Mouse (Mus musculus): ENCODE results near the gene Olfr319. TPM values are rescaled to one million over a fixed set of nuclear protein-coding genes. Genes with fewer than 3 reads are reported as not detected.
"Not testable (repeated sequence)": the region's sequence is repeated elsewhere in the genome, so short reads cannot be mapped to it uniquely, and the experiment has no call there.

Olfr319 gene
- polyA plus RNA-seq, 1 experiment from 2014 or later = not detected

- H3K4me2 ChIP-seq (ENCODE audit: low read depth, low read length); ATAC-seq (ENCODE audit: insufficient read depth, low FRiP score); H3K36me3 ChIP-seq (ENCODE audit: control insufficient read depth, insufficient read depth, low read length); H3K4me3 ChIP-seq (replicated peaks; ENCODE audit: low read length); H3K27me3 ChIP-seq (ENCODE audit: control insufficient read depth, insufficient read depth, low read length); H3K9me3 ChIP-seq (replicated peaks; ENCODE audit: control insufficient read depth, low read length); H3K4me1 ChIP-seq (ENCODE audit: control insufficient read depth, insufficient read depth, low read length); H3K9ac ChIP-seq (ENCODE audit: low read length); H3K27ac ChIP-seq (ENCODE audit: low read length): not testable (repeated sequence)
- WGBS = 66% methylated on average over 6 of the region's 6 CpGs
These were observed 29.1 kb downstream of the Olfr319 start for GRCm38 (mm10) chr11:58727896-58728650.

- WGBS = 49% methylated on average over 3 of the region's 3 CpGs
- H3K9ac ChIP-seq (ENCODE audit: low read length) = no peak overlapping the region
- no peaks in the 10 kb centered on the region for H3K9me3 ChIP-seq (replicated peaks; ENCODE audit: control insufficient read depth, low read length)
These were observed 34.4 kb downstream of the Olfr319 start for GRCm38 (mm10) chr11:58733372-58733771.

GRCm38 (mm10) chr11:58738792-58739262 is 39.9 kb downstream of the Olfr319 start, which contains the start of gene Olfr317:
TSS of gene Olfr317 (minus strand) at chr11:58739212.
- no peak for ATAC-seq (ENCODE audit: insufficient read depth, low FRiP score)

More at GRCm38 (mm10) chr11:58733372-58733771, 34.4 kb downstream of the Olfr319 start:
- Histone ChIP-seq H3K27ac (ENCODE audit: low read length) (no peak overlapping the region), H3K4me1 (ENCODE audit: control insufficient read depth, insufficient read depth, low read length) (no peaks in the 10 kb centered on the region), H3K36me3 (ENCODE audit: control insufficient read depth, insufficient read depth, low read length) (no peaks in the 10 kb centered on the region), H3K27me3 (ENCODE audit: control insufficient read depth, insufficient read depth, low read length) (no peaks in the 10 kb centered on the region), H3K4me2 (ENCODE audit: low read depth, low read length) (no peak overlapping the region), H3K4me3 (replicated peaks; ENCODE audit: low read length) (no peak overlapping the region)
- no peak for ATAC-seq (ENCODE audit: insufficient read depth, low FRiP score)

GRCm38 (mm10) chr11:58751096-58751495 is 52.1 kb downstream of the Olfr319 start:
- not testable (repeated sequence) for H3K27ac ChIP-seq (ENCODE audit: low read length); H3K9me3 ChIP-seq (replicated peaks; ENCODE audit: control insufficient read depth, low read length); H3K4me2 ChIP-seq (ENCODE audit: low read depth, low read length); H3K4me3 ChIP-seq (replicated peaks; ENCODE audit: low read length); H3K27me3 ChIP-seq (ENCODE audit: control insufficient read depth, insufficient read depth, low read length); ATAC-seq (ENCODE audit: insufficient read depth, low FRiP score); H3K4me1 ChIP-seq (ENCODE audit: control insufficient read depth, insufficient read depth, low read length); H3K9ac ChIP-seq (ENCODE audit: low read length); H3K36me3 ChIP-seq (ENCODE audit: control insufficient read depth, insufficient read depth, low read length)
- 74% methylated on average over 18 of the region's 18 CpGs for WGBS

More at GRCm38 (mm10) chr11:58738792-58739262, 39.9 kb downstream of the Olfr319 start, which contains the start of gene Olfr317:
- WGBS = 58% methylated on average over 4 of the region's 4 CpGs
- Histone ChIP-seq H3K4me3 (replicated peaks; ENCODE audit: low read length) (no peak within 1 kb of the TSS), H3K36me3 (ENCODE audit: control insufficient read depth, insufficient read depth, low read length) (no peaks in the 10 kb centered on the region), H3K4me2 (ENCODE audit: low read depth, low read length) (no peak within 1 kb of the TSS), H3K27me3 (ENCODE audit: control insufficient read depth, insufficient read depth, low read length) (no peaks in the 10 kb centered on the region), H3K9me3 (replicated peaks; ENCODE audit: control insufficient read depth, low read length) (no peaks in the 10 kb centered on the region; the same call in 1 of the 2 replicates), H3K27ac (ENCODE audit: low read length) (no peak within 1 kb of the TSS), H3K9ac (ENCODE audit: low read length) (no peak within 1 kb of the TSS), H3K4me1 (ENCODE audit: control insufficient read depth, insufficient read depth, low read length) (no peaks in the 10 kb centered on the region)

GRCm38 (mm10) chr11:58752434-58752833 is 53.5 kb downstream of the Olfr319 start, which contains the start of gene Olfr316:
TSS of gene Olfr316 (plus strand) at chr11:58752734.
- no peaks in the 10 kb centered on the region for H3K9me3 ChIP-seq (replicated peaks; ENCODE audit: control insufficient read depth, low read length)
- H3K4me3 ChIP-seq (replicated peaks; ENCODE audit: low read length) = no peak within 1 kb of the TSS
- no peaks in the 10 kb centered on the region for H3K36me3 ChIP-seq (ENCODE audit: control insufficient read depth, insufficient read depth, low read length)
- H3K9ac ChIP-seq (ENCODE audit: low read length) = no peak within 1 kb of the TSS
- H3K4me2 ChIP-seq (ENCODE audit: low read depth, low read length) = no peak within 1 kb of the TSS
- WGBS = 71% methylated on average over 2 of the region's 2 CpGs
- no peaks in the 10 kb centered on the region for H3K27me3 ChIP-seq (ENCODE audit: control insufficient read depth, insufficient read depth, low read length)
- H3K4me1 ChIP-seq (ENCODE audit: control insufficient read depth, insufficient read depth, low read length) = no peaks in the 10 kb centered on the region
- no peak for ATAC-seq (ENCODE audit: insufficient read depth, low FRiP score)
- H3K27ac ChIP-seq (ENCODE audit: low read length) = no peak within 1 kb of the TSS

Other genes with a start within 250 kb of the Olfr319 start
- not detected in 2 replicates for gene Lypd9, start 246.2 kb upstream of the Olfr319 start, polyA plus RNA-seq (2015; fragmentation: Nextera tagmentation; extraction: Ambion mirVana)
- gene Olfr30, start 236.9 kb upstream of the Olfr319 start, polyA plus RNA-seq (2015; fragmentation: Nextera tagmentation; extraction: Ambion mirVana) = not detected in 2 replicates
- not detected in 2 replicates for gene Olfr332, start 206.6 kb upstream of the Olfr319 start, polyA plus RNA-seq (2015; fragmentation: Nextera tagmentation; extraction: Ambion mirVana)
- not detected in 2 replicates for gene Olfr331, start 196.6 kb upstream of the Olfr319 start, polyA plus RNA-seq (2015; fragmentation: Nextera tagmentation; extraction: Ambion mirVana)
- gene Olfr330, start 164.3 kb upstream of the Olfr319 start, polyA plus RNA-seq (2015; fragmentation: Nextera tagmentation; extraction: Ambion mirVana) = not detected in 2 replicates
- not detected in 2 replicates for gene Olfr329-ps, start 152.7 kb upstream of the Olfr319 start, polyA plus RNA-seq (2015; fragmentation: Nextera tagmentation; extraction: Ambion mirVana)
- gene Olfr328, start 143.5 kb upstream of the Olfr319 start, polyA plus RNA-seq (2015; fragmentation: Nextera tagmentation; extraction: Ambion mirVana) = not detected in 2 replicates
- gene Olfr224, start 128.6 kb upstream of the Olfr319 start, polyA plus RNA-seq (2015; fragmentation: Nextera tagmentation; extraction: Ambion mirVana) = not detected in 2 replicates
- gene Olfr325, start 121.4 kb upstream of the Olfr319 start, polyA plus RNA-seq (2015; fragmentation: Nextera tagmentation; extraction: Ambion mirVana) = not detected in 2 replicates
- gene Olfr324, start 104.0 kb upstream of the Olfr319 start, polyA plus RNA-seq (2015; fragmentation: Nextera tagmentation; extraction: Ambion mirVana) = not detected in 2 replicates
- 4.2 and 15.4 TPM in 2 replicates for gene 2210407C18Rik, start 83.1 kb upstream of the Olfr319 start, polyA plus RNA-seq (2015; fragmentation: Nextera tagmentation; extraction: Ambion mirVana)
- 0.17 TPM in 1 of 2 replicates, not detected in the other for gene Olfr323, start 68.7 kb upstream of the Olfr319 start, polyA plus RNA-seq (2015; fragmentation: Nextera tagmentation; extraction: Ambion mirVana)
- gene Trim58, start 58.7 kb upstream of the Olfr319 start, polyA plus RNA-seq (2015; fragmentation: Nextera tagmentation; extraction: Ambion mirVana) = 0.66 and 0.67 TPM in 2 replicates
- not detected in 2 replicates for gene Olfr322, start 40.4 kb upstream of the Olfr319 start, polyA plus RNA-seq (2015; fragmentation: Nextera tagmentation; extraction: Ambion mirVana)
- not detected in 2 replicates for gene Olfr320, start 18.1 kb upstream of the Olfr319 start, polyA plus RNA-seq (2015; fragmentation: Nextera tagmentation; extraction: Ambion mirVana)
- not detected in 2 replicates for gene Olfr318, start 24.9 kb downstream of the Olfr319 start, polyA plus RNA-seq (2015; fragmentation: Nextera tagmentation; extraction: Ambion mirVana)
- gene Olfr317, start 40.0 kb downstream of the Olfr319 start, polyA plus RNA-seq (2015; fragmentation: Nextera tagmentation; extraction: Ambion mirVana) = not detected in 2 replicates
- not detected in 2 replicates for gene Olfr316, start 53.6 kb downstream of the Olfr319 start, polyA plus RNA-seq (2015; fragmentation: Nextera tagmentation; extraction: Ambion mirVana)
- not detected in 2 replicates for gene Olfr315, start 74.0 kb downstream of the Olfr319 start, polyA plus RNA-seq (2015; fragmentation: Nextera tagmentation; extraction: Ambion mirVana)
- gene Olfr314, start 83.8 kb downstream of the Olfr319 start, polyA plus RNA-seq (2015; fragmentation: Nextera tagmentation; extraction: Ambion mirVana) = not detected in 2 replicates
- 5.2 and 5.4 TPM in 2 replicates for gene Fam183b, start 102.8 kb downstream of the Olfr319 start, polyA plus RNA-seq (2015; fragmentation: Nextera tagmentation; extraction: Ambion mirVana)
- gene Olfr313, start 115.8 kb downstream of the Olfr319 start, polyA plus RNA-seq (2015; fragmentation: Nextera tagmentation; extraction: Ambion mirVana) = not detected in 2 replicates
- gene Olfr312, start 130.1 kb downstream of the Olfr319 start, polyA plus RNA-seq (2015; fragmentation: Nextera tagmentation; extraction: Ambion mirVana) = not detected in 2 replicates
- gene Olfr311, start 140.1 kb downstream of the Olfr319 start, polyA plus RNA-seq (2015; fragmentation: Nextera tagmentation; extraction: Ambion mirVana) = not detected in 2 replicates
- 9.5 TPM in 2 replicates for gene Gm12258, start 148.0 kb downstream of the Olfr319 start, polyA plus RNA-seq (2015; fragmentation: Nextera tagmentation; extraction: Ambion mirVana)
- 5.9 and 7.7 TPM in 2 replicates for gene 2810021J22Rik, start 168.1 kb downstream of the Olfr319 start, polyA plus RNA-seq (2015; fragmentation: Nextera tagmentation; extraction: Ambion mirVana)
- gene Zfp39, start 205.1 kb downstream of the Olfr319 start, polyA plus RNA-seq (2015; fragmentation: Nextera tagmentation; extraction: Ambion mirVana) = 4.7 and 5.4 TPM in 2 replicates
- gene Btnl10, start 218.7 kb downstream of the Olfr319 start, polyA plus RNA-seq (2015; fragmentation: Nextera tagmentation; extraction: Ambion mirVana) = 0.72 and 0.80 TPM in 2 replicates
- gene Rnf187, start 239.8 kb downstream of the Olfr319 start, polyA plus RNA-seq (2015; fragmentation: Nextera tagmentation; extraction: Ambion mirVana) = 113 TPM in 2 replicates
- 44.0 and 50.7 TPM in 2 replicates for gene Hist3h2ba, start 249.8 kb downstream of the Olfr319 start, polyA plus RNA-seq (2015; fragmentation: Nextera tagmentation; extraction: Ambion mirVana)

Measured in stomach, embryonic 16.5 days (tissue).